Comparison of ENCODE assay signal across 16 mouse cellular contexts in the genomic region with DNA sequence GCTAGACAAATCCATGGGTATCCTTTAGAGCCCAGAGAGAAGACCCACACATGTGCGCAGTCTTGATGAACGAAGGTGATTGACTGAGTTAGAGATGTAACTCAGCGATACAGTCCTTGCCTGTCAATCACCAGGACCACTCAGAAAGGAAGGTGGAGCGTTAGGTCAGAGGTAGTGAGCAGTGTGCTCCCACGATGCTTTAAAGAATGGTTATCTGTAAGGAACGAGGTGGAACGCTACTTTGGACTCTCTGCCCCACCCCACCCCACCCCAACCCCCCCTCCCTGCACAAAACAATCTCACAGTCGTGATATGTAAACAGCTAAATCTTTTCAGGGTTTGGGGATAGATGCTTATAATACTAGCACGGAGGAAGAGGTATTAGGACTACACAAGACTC.
"Had no signal": no experiment of that assay in that cellular context is flagged by ENCODE, and none has a peak within 500 bp of the region (broad histone marks: within the 10 kb centered on the region; RNA-seq: fewer than 3 reads in every experiment).

No protein-coding gene starts in this region.

- H3K4me1 ChIP-seq: megakaryocyte, embryonic 14.5 days; stomach, embryonic 15.5 days had no signal

- H3K9ac ChIP-seq: lung, embryonic 15.5 days; midbrain, embryonic 13.5 days; midbrain, embryonic 15.5 days; neural tube, embryonic 12.5 days; stomach, embryonic 15.5 days had no signal

- ATAC-seq: lung, postnatal 0 days; midbrain, embryonic 13.5 days; midbrain, embryonic 15.5 days had no signal

- H3K27me3 ChIP-seq: lung, embryonic 15.5 days; midbrain, embryonic 13.5 days; midbrain, embryonic 15.5 days; neural tube, embryonic 12.5 days; stomach, embryonic 15.5 days had no signal

- H3K36me3 ChIP-seq: lung, embryonic 15.5 days; midbrain, embryonic 13.5 days; midbrain, embryonic 15.5 days; neural tube, embryonic 12.5 days; stomach, embryonic 15.5 days had no signal

- H3K27ac ChIP-seq: lung, embryonic 15.5 days; midbrain, embryonic 13.5 days; midbrain, embryonic 15.5 days; neural tube, embryonic 12.5 days; stomach, embryonic 15.5 days; stomach, postnatal 0 days had no signal

- DNase-seq: lung, adult 2 months; lung, postnatal 14 days; lung, postnatal 36 days; right cerebral cortex, postnatal 14 days; thymus, adult 2 months; thymus, postnatal 25 days; thymus, postnatal 4 days had no signal

- H3K4me3 ChIP-seq: lung, embryonic 15.5 days; megakaryocyte, embryonic 14.5 days; midbrain, embryonic 13.5 days; midbrain, embryonic 15.5 days; neural tube, embryonic 12.5 days; stomach, embryonic 15.5 days had no signal

- H3K4me2 ChIP-seq: lung, embryonic 15.5 days; midbrain, embryonic 11.5 days; midbrain, embryonic 13.5 days; midbrain, embryonic 15.5 days; neural tube, embryonic 12.5 days; stomach, embryonic 15.5 days had no signal

- H3K9me3 ChIP-seq: lung, embryonic 15.5 days; megakaryocyte, embryonic 14.5 days; midbrain, embryonic 13.5 days; midbrain, embryonic 15.5 days; neural tube, embryonic 12.5 days; stomach, embryonic 15.5 days had no signal
